ENCODE assay signal across 8 mouse cellular contexts in genomic region chr6:24664867-24665458, GRCm38 (mm10). TPM values are rescaled to one million over a fixed set of nuclear protein-coding genes. Genes with fewer than 3 reads are reported as not detected.
DNase-seq lines count a peak whose midpoint lies in the region; ATAC-seq lines count a peak whose summit lies in the region.

TSS of gene Wasl (minus strand) at chr6:24665009.

- ATAC-seq in hematopoietic stem cell, adult 5-6 weeks (replicated peaks in 1 of 2; ENCODE audit: insufficient read depth in 1 of 2, low FRiP score in 2 of 2, low TSS enrichment in 1 of 2, low read depth in 1 of 2, poor library complexity in 2 of 2, severe bottlenecking in 2 of 2): peak; percentile 92 to 93
- ATAC-seq in lung, embryonic 16.5 days (ENCODE audit: low read depth): peak; percentile 98

- under 1% methylated on average over 62 of the region's 63 CpGs for WGBS in lung, embryonic 16.5 days

- H3K9me3 ChIP-seq in lung, embryonic 16.5 days (ENCODE audit: control insufficient read depth, low read length): no peaks in the 10 kb centered on the region

- peaks cover 6% of the 10 kb centered on the region for H3K4me1 ChIP-seq in lung, embryonic 16.5 days (replicated peaks; ENCODE audit: control insufficient read depth, insufficient read depth, low read length)

- DNase-seq in MEL-GATA-1-ER (ENCODE audit: extremely low read depth, low read depth): peak; percentile 84
- DNase-seq in cerebellum, adult 8-10 months: peak; percentile 98
- DNase-seq in forelimb bud, embryonic 11.5 days (ENCODE audit: low read depth, low spot score): peak; percentile 97
- DNase-seq in layer of hippocampus, adult 9-10 months (ENCODE audit: low spot score): peak; percentile 92
- peak; percentile 94 for DNase-seq in ovary, postnatal 10 days (ENCODE audit: low spot score)
- peak; percentile 98 to 99 for DNase-seq in thymus, postnatal 10 days (ENCODE audit: low spot score in 2 of 2)

- no peaks in the 10 kb centered on the region for H3K27me3 ChIP-seq in lung, embryonic 16.5 days (ENCODE audit: control insufficient read depth, insufficient read depth, low read depth, low read length)

- peak within 1 kb of the TSS; percentile 87 for H3K4me2 ChIP-seq in lung, embryonic 16.5 days (ENCODE audit: low read depth, low read length)

- H3K9ac ChIP-seq in lung, embryonic 16.5 days (ENCODE audit: low read length): peak within 1 kb of the TSS; percentile 98

- H3K36me3 ChIP-seq in lung, embryonic 16.5 days (ENCODE audit: control insufficient read depth, insufficient read depth, low read length): no peaks in the 10 kb centered on the region

- peak within 1 kb of the TSS; percentile 98 for H3K27ac ChIP-seq in lung, embryonic 16.5 days (ENCODE audit: low read length)

- H3K4me3 ChIP-seq in lung, embryonic 16.5 days (ENCODE audit: low read length): peak within 1 kb of the TSS; percentile 98

RNA-seq across cellular contexts. Expression of gene Wasl, which starts in this region (rescaled TPM):
- 9.5 and 17.6 TPM in 2 replicates for total RNA-seq in hematopoietic stem cell, adult 5-6 weeks (2017)
- 53.6 and 67.9 TPM in 2 replicates for polyA plus RNA-seq in lung, embryonic 16.5 days (2015; fragmentation: Nextera tagmentation; extraction: Ambion mirVana)

Comparison
In these comparisons a context has a peak if more than half of its experiments do, and no peak if none do; other contexts are left out.
1. Peak in every context shown above with its lines: DNase-seq, ATAC-seq, H3K4me3 ChIP-seq and H3K27ac ChIP-seq.